Mouse (Mus musculus): Measurements from ENCODE around the gene Zdhhc21.

Gene Zdhhc21

DNA sequence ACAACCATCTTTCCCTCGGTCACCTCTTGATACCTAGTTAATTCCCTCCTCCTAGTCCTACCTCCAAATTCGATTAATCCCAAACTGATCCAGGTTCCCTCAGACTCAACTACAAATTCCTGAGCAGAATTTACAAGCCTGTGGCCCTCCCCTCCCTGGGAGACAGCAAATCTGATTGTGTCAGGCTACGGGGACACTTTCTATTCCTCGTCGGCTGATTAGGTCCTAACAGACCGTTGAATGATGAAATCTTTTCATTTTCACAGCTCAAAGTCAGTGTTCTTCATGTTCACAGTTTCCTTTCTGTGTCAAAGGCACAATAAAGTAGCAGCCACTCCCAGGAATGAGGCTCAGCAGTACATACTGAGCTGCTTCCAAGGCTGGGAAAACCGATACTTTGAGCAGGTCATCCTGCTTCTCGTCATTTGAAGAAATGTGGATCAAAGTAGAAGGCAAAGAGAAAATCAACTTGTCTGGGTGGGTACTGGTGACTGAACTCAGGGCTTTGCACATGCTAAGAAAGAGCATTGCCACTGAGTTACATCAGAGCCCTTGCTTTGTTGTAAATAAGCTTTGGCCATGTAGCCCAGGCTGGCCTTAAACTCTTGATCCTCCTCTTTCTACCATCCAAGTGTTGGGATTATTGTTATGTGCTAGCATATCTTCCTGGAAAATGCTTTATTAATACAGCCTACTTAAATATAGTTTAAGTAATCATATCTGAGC lies 5.4 kb upstream of the Zdhhc21 start:
- DNase-seq (ENCODE audit: low spot score) = no peak

- DNase-seq (ENCODE audit: low spot score) = no peak
Observed at GRCm38 (mm10) chr4:82863316-82863715, 3.6 kb upstream of the Zdhhc21 start.

- DNase-seq (ENCODE audit: low spot score) = no peak
Observed at GRCm38 (mm10) chr4:82861451-82861850, 1.7 kb upstream of the Zdhhc21 start.

- no peak for DNase-seq (ENCODE audit: low spot score)
Observed at GRCm38 (mm10) chr4:82860566-82860965, 808 bp upstream of the Zdhhc21 start.

DNA sequence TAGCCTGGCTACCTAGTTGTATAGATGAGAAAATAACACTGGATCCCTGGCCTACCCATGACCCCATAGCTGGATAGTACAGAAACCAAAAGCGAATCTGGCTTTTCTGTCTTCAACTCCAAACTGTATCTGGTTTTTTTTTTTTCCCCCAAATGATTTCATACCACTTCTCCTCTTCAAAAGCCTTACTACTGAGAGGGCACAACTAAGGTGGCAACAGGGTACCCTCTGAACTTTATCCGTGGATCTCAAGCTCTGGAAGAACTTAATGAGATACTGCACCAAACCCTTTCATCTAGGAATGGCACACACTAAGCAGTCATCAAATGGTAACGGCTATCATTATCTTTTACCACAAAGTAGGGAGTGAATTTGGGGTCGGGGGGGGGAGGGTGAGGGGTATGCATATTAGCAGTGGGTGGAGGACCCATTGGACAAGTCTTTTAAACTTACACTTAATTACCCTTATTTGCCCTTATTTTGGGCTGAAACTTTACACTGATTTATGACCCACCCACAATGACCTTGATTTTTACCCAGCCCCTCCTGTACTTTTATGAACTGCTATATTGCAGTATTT lies 1.2 kb downstream of the Zdhhc21 start:
- DNase-seq (ENCODE audit: low spot score) = no peak

DNA sequence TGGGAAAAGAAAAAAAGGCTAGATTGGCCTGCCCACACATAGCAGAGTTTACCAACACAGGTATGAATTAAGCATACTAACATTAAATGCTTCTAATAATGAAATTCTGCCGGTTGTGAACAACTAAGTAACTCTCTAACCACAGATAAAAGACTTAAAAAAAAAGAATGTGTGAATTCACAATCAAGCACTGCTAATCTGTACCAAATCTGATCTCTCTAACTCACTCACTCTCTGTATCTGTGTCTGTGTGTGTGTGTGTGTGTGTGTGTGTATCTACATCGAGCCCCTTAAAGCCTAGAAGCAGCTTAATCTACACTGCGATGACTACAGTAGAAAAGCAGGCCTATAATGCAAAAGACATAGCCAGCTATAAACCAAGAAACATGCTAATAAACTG lies 2.8 kb downstream of the Zdhhc21 start:
- DNase-seq (ENCODE audit: low spot score) = no peak

GRCm38 (mm10) chr4:82853809-82854208 lies 5.9 kb downstream of the Zdhhc21 start:
- no peak for DNase-seq (ENCODE audit: low spot score)

GRCm38 (mm10) chr4:82848552-82849234 lies 11.1 kb downstream of the Zdhhc21 start:
- no peak for DNase-seq (ENCODE audit: low spot score)

DNA sequence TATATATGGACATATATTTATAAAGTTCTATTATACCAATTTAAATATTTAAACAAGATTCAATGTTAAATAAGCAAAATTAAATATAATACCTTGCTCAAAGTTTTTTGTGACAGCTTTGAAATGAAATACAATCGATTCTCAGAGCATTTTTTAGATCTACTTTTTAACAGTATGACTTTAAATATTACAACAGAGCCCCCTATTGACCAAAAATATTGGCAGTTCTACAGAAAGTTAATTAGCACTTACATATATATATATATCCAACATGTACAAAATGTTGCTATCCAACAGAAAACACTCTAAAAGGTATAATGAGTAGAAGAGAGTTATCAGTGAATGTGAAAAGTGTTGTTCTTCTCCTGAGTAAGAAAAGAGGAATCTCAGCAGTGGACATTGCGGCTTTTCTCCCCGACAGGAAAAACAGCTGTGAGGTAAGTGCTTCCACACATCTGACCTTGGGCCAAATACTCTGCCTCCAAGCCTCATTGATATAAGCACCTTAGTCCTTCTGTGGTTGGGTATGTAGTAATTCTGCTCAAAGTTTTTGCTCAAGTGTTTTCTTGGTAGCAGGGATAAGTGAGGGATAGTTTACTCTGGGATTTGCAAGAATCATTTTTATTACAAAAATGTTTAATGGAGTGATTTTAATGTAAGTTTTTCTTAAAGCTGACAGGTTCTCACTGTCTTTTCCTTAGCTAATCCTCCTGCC lies 22.1 kb downstream of the Zdhhc21 start:
- DNase-seq (ENCODE audit: low spot score) = no peak

GRCm38 (mm10) chr4:82831155-82831554 lies 28.6 kb downstream of the Zdhhc21 start:
- no peak for DNase-seq (ENCODE audit: low spot score)

- no peak for DNase-seq (ENCODE audit: low spot score)
Observed at GRCm38 (mm10) chr4:82829429-82829828, 30.3 kb downstream of the Zdhhc21 start.

- DNase-seq (ENCODE audit: low spot score) = no peak
Observed at GRCm38 (mm10) chr4:82827001-82827400, 32.8 kb downstream of the Zdhhc21 start.

DNA sequence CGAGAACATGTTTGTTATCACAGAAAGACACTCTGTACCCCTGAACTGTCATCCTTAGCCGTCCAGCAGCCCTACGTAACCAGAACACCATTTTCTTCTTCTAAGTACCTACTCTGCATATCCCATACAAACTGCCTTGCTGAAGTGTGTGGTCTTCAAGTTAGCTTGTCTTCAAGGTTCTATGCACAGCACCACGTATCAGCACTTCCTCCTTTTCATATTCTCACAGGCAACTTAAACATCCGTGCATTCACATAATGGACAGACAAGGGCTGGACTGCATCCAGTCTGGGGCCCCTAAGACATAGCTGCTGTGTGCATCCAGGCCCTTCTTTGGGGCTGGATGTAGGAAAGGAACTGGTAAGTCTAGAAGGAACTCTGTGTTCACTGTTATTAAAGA lies 41.9 kb downstream of the Zdhhc21 start:
- DNase-seq (ENCODE audit: low spot score) = no peak

GRCm38 (mm10) chr4:82816351-82816750 lies 43.4 kb downstream of the Zdhhc21 start:
- no peak for DNase-seq (ENCODE audit: low spot score)

GRCm38 (mm10) chr4:82815296-82815695 lies 44.5 kb downstream of the Zdhhc21 start:
- no peak for DNase-seq (ENCODE audit: low spot score)

- DNase-seq (ENCODE audit: low spot score) = no peak
Observed at GRCm38 (mm10) chr4:82813356-82813755, 46.4 kb downstream of the Zdhhc21 start.

DNA sequence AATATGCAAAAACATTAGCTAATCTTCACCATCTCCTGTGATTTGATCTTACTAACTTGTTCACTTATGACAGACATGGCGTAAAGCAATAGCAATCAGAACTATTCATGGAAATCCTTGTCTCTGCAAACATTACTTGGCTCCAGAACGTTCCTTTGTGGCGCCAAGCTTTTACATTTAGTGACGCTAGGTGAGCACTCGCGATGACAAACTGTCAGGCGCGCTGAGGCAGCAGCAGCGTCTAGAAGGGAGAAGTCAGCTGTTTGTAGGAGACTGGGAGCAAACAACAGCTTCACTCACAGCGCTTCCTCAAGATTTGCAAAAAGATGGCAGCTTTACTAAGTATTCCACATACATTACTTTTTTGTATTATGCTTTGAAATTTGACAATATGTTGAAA lies 51.9 kb downstream of the Zdhhc21 start:
- DNase-seq (ENCODE audit: low spot score) = no peak

GRCm38 (mm10) chr4:82806176-82806757 lies 53.5 kb downstream of the Zdhhc21 start:
- DNase-seq (ENCODE audit: low spot score) = no peak

DNA sequence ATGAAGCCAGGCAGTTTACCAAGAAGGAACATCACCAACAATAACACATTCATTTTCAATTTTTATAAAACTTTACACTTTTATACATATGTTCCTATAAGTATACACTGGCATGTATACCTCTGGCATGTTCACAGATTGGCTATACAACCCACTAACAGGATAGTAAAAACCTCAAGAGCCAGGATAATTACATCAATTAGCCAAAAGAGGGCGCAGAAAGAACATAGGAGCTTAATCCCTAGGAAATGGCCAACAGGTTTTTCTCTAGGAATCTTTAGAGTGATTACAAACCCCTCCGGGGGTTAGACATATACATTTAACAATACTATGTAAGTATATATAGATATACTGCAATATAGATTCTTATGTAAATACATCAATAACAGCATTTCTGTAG lies 55.7 kb downstream of the Zdhhc21 start:
- no peak for DNase-seq (ENCODE audit: low spot score)

DNA sequence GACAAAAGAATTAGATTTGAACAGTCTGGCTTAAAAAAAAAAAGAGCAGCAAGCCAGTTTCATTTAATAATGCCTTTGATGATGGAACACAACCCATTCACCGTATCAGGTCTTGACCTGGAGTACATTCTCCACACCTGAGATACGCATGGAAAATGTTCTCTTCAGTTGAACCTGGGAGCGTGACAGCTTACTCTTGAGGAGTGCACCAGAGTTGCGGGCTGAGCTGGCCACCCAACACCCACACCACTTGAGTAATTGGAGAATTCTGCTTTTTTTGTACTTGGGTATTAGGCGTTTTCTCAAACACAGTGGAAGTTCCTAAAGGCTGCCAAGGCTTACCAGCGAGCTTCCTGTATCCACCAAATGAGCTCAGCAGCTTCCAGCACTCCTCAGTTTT lies 66.2 kb downstream of the Zdhhc21 start:
- no peak for DNase-seq (ENCODE audit: low spot score)

- no peak for DNase-seq (ENCODE audit: low spot score)
Observed at GRCm38 (mm10) chr4:82792906-82793580, 66.7 kb downstream of the Zdhhc21 start.
